Mouse (Mus musculus) hindbrain, embryonic 11.5 days (tissue): Measurements from ENCODE around the gene Atp6v0c. TPM values are rescaled to one million over a fixed set of nuclear protein-coding genes. Genes with fewer than 3 reads are reported as not detected.

Experiments used
- ATAC-seq: fragments of 200-750 bp; cut with Nextera tagmentation; 2 replicates; pipeline ENCODE4 v1.8.0; 2017; ENCODE audit warnings: mild to moderate bottlenecking, moderate TSS enrichment, moderate library complexity; ENCODE audit not compliant: low FRiP score
- DNase-seq: peaks from one replicate; pipeline ENCODE4 v3.0.0-alpha.2; 2015; ENCODE audit warnings: low spot score
- H3K27ac ChIP-seq: fragments of 300-500 bp; sonication (generic); 2 replicates; pipeline ENCODE4 v1.5.1; 2014; ENCODE audit warnings: mild to moderate bottlenecking, low read depth, low read length
- H3K27me3 ChIP-seq: fragments of 300-500 bp; sonication (generic); 2 replicates; pipeline ENCODE4 v1.6.1; 2014; ENCODE audit warnings: mild to moderate bottlenecking, low read length, moderate library complexity, mixed read lengths; ENCODE audit not compliant: control insufficient read depth, insufficient read depth
- H3K36me3 ChIP-seq: fragments of 300-500 bp; sonication (generic); 2 replicates; pipeline ENCODE4 v1.6.1; 2014; ENCODE audit warnings: mild to moderate bottlenecking, low read length, moderate library complexity, mixed read lengths; ENCODE audit not compliant: control insufficient read depth, insufficient read depth
- H3K4me1 ChIP-seq: fragments of 300-500 bp; sonication (generic); replicated peaks from 2 replicates; pipeline ENCODE4 v1.6.1; 2014; ENCODE audit warnings: low read length, mixed read lengths; ENCODE audit not compliant: control insufficient read depth, insufficient read depth
- H3K4me2 ChIP-seq: fragments of 300-500 bp; sonication (generic); replicated peaks from 2 replicates; pipeline ENCODE4 v1.6.1; 2014; ENCODE audit warnings: mild to moderate bottlenecking, low read depth, low read length
- H3K4me3 ChIP-seq: fragments of 300-500 bp; sonication (generic); 2 replicates; pipeline ENCODE4 v1.5.1; 2014; ENCODE audit warnings: low read depth, low read length
- H3K9ac ChIP-seq: fragments of 300-500 bp; sonication (generic); 2 replicates; pipeline ENCODE4 v1.6.1; 2014; ENCODE audit warnings: low read depth, low read length
- H3K9me3 ChIP-seq: fragments of 300-500 bp; sonication (generic); 2 replicates; pipeline ENCODE4 v1.6.1; 2016; ENCODE audit warnings: low read length; ENCODE audit not compliant: control insufficient read depth
- WGBS: fragments of 180-500 bp; shearing (Covaris S2); extraction: QIAGEN DNeasy Blood & Tissue Kit; methylation state at CpG from one replicate; pipeline ENCODE4 v1.1.7; 2014; 5-methylcytosine and 5-hydroxymethylcytosine counted together
- polyA plus RNA-seq: library from polyadenylated mRNA; unstranded; fragments of >200 nt; fragmentation: Nextera tagmentation; extraction: Ambion mirVana; gene quantifications from 2 replicates; pipeline ENCODE4 v1.2.1, GENCODE M21; 2014

The Atp6v0c gene
- polyA plus RNA-seq, 1 experiment from 2014 or later: 499 TPM

- 94% methylated on average over 9 of the region's 9 CpGs for WGBS
- H3K27me3 ChIP-seq: no peaks in the 10 kb centered on the region
- H3K4me1 ChIP-seq: no peaks in the 10 kb centered on the region
- H3K27ac ChIP-seq: no peak overlapping the region
- no peak for ATAC-seq
- H3K36me3 ChIP-seq: no peaks in the 10 kb centered on the region
- no peaks in the 10 kb centered on the region for H3K9me3 ChIP-seq
- no peak overlapping the region for H3K9ac ChIP-seq
- no peak for DNase-seq
- no peak overlapping the region for H3K4me3 ChIP-seq
- no peak overlapping the region for H3K4me2 ChIP-seq
These were observed 13.8 kb downstream of the Atp6v0c start for GRCm38 (mm10) chr17:24155742-24156141.

GRCm38 (mm10) chr17:24154463-24154862 lies 15.0 kb downstream of the Atp6v0c start:
- no peak overlapping the region for H3K4me3 ChIP-seq
- H3K4me2 ChIP-seq: no peak overlapping the region
- no peak overlapping the region for H3K9ac ChIP-seq
- no peaks in the 10 kb centered on the region for H3K4me1 ChIP-seq
- H3K27me3 ChIP-seq: no peaks in the 10 kb centered on the region
- ATAC-seq: no peak
- WGBS: 78% methylated on average over 3 of the region's 3 CpGs
- H3K36me3 ChIP-seq: no peaks in the 10 kb centered on the region
- DNase-seq: no peak
- no peak overlapping the region for H3K27ac ChIP-seq
- no peaks in the 10 kb centered on the region for H3K9me3 ChIP-seq

- WGBS: 2% methylated on average over 26 of the region's 26 CpGs
- no peaks in the 10 kb centered on the region for H3K27me3 ChIP-seq
- H3K4me1 ChIP-seq: no peaks in the 10 kb centered on the region
- H3K9ac ChIP-seq: peak overlapping the region; percentile 37
- ATAC-seq (peak; percentile 88), DNase-seq (peak; percentile 83)
- no peaks in the 10 kb centered on the region for H3K9me3 ChIP-seq
- no peak overlapping the region for H3K27ac ChIP-seq
- H3K4me2 ChIP-seq: peak overlapping the region; percentile 54
- H3K36me3 ChIP-seq: no peaks in the 10 kb centered on the region
- peak overlapping the region; percentile 19 for H3K4me3 ChIP-seq
These were observed 17.5 kb downstream of the Atp6v0c start for GRCm38 (mm10) chr17:24151890-24152563.

- no peak overlapping the region for H3K27ac ChIP-seq
- no peak for DNase-seq
These were observed 18.1 kb downstream of the Atp6v0c start for GRCm38 (mm10) chr17:24151382-24151781.

GRCm38 (mm10) chr17:24150824-24151223 lies 18.7 kb downstream of the Atp6v0c start, which contains the start of gene Pdpk1:
Pdpk1 (minus strand) TSS chr17:24150924.
- H3K4me1 ChIP-seq: no peaks in the 10 kb centered on the region
- ATAC-seq (no peak), DNase-seq (no peak)
- no peaks in the 10 kb centered on the region for H3K9me3 ChIP-seq
- peak within 1 kb of the TSS; percentile 54 for H3K4me2 ChIP-seq
- 95% methylated on average over 2 of the region's 2 CpGs for WGBS
- H3K27me3 ChIP-seq: no peaks in the 10 kb centered on the region
- no peak within 1 kb of the TSS for H3K27ac ChIP-seq
- H3K4me3 ChIP-seq: peak within 1 kb of the TSS; percentile 19
- no peaks in the 10 kb centered on the region for H3K36me3 ChIP-seq
- no peak within 1 kb of the TSS for H3K9ac ChIP-seq

More at GRCm38 (mm10) chr17:24151382-24151781, 18.1 kb downstream of the Atp6v0c start:
- no peaks in the 10 kb centered on the region for H3K36me3 ChIP-seq
- H3K27me3 ChIP-seq: no peaks in the 10 kb centered on the region
- no peak overlapping the region for H3K9ac ChIP-seq
- 18% methylated on average over 7 of the region's 7 CpGs for WGBS
- H3K4me3 ChIP-seq: no peak overlapping the region; the same call in 1 of the 2 replicates
- ATAC-seq: no peak
- H3K4me2 ChIP-seq: peak overlapping the region; percentile 54; the same call in 1 of the 2 replicates
- no peaks in the 10 kb centered on the region for H3K4me1 ChIP-seq
- no peaks in the 10 kb centered on the region for H3K9me3 ChIP-seq

GRCm38 (mm10) chr17:24149421-24149820 lies 20.1 kb downstream of the Atp6v0c start:
- Histone ChIP-seq H3K27me3 (no peaks in the 10 kb centered on the region), H3K27ac (no peak overlapping the region), H3K4me2 (no peak overlapping the region), H3K36me3 (no peaks in the 10 kb centered on the region), H3K4me3 (no peak overlapping the region), H3K9ac (no peak overlapping the region), H3K9me3 (no peaks in the 10 kb centered on the region), H3K4me1 (no peaks in the 10 kb centered on the region)
- WGBS: 90% methylated on average over 7 of the region's 7 CpGs
- ATAC-seq (no peak), DNase-seq (no peak)

GRCm38 (mm10) chr17:24142897-24143296 lies 26.6 kb downstream of the Atp6v0c start:
- Histone ChIP-seq H3K9ac (no peak overlapping the region), H3K27me3 (no peaks in the 10 kb centered on the region), H3K4me3 (no peak overlapping the region), H3K4me2 (no peak overlapping the region), H3K4me1 (no peaks in the 10 kb centered on the region; the same call in 1 of the 2 replicates), H3K9me3 (no peaks in the 10 kb centered on the region), H3K36me3 (no peaks in the 10 kb centered on the region), H3K27ac (no peak overlapping the region)
- DNase-seq (no peak), ATAC-seq (no peak)
- 38% methylated on average over 2 of the region's 2 CpGs for WGBS

GRCm38 (mm10) chr17:24141425-24141920 lies 28.0 kb downstream of the Atp6v0c start:
- DNase-seq (peak; percentile 97), ATAC-seq (peak; percentile 99)
- H3K4me1 ChIP-seq: no peaks in the 10 kb centered on the region; the same call in 1 of the 2 replicates
- no peaks in the 10 kb centered on the region for H3K36me3 ChIP-seq
- no peaks in the 10 kb centered on the region for H3K27me3 ChIP-seq
- H3K9ac ChIP-seq: peak overlapping the region; percentile 82
- H3K9me3 ChIP-seq: no peaks in the 10 kb centered on the region
- H3K27ac ChIP-seq: peak overlapping the region; percentile 47
- peak overlapping the region; percentile 76 for H3K4me2 ChIP-seq
- under 1% methylated on average over 39 of the region's 57 CpGs for WGBS
- H3K4me3 ChIP-seq: peak overlapping the region; percentile 88
